8 mouse cellular contexts compared by ENCODE assay signal in genomic region chr9:35166144-35166797, GRCm38 (mm10). TPM values are rescaled to one million over a fixed set of nuclear protein-coding genes. Genes with fewer than 3 reads are reported as not detected.
DNase-seq lines count a peak whose midpoint lies in the region; ATAC-seq and TF ChIP-seq lines count a peak whose summit lies in the region.

No protein-coding gene starts in this region.

- H3K79me2 ChIP-seq in liver, adult 2 months (ENCODE audit: control insufficient read depth, insufficient read depth, low read length) = peaks cover 3% of the 10 kb centered on the region; the same call in 1 of the 2 replicates

- DNase-seq in frontal cortex, postnatal 10 days (ENCODE audit: low spot score in 2 of 2) = no peak
- peak; percentile 41 for DNase-seq in R1 (ENCODE audit: low read depth, low spot score)
- DNase-seq in forebrain, postnatal 0 days = peak; percentile 70
- DNase-seq in liver, adult 2 months (ENCODE audit: extremely low read depth, low read depth, low spot score) = peak; percentile 75
- no peak for DNase-seq in right cerebral cortex, postnatal 36 days (ENCODE audit: low spot score in 2 of 2)
- no peak for DNase-seq in urinary bladder, adult 2 months (ENCODE audit: low spot score)

- no peaks in the 10 kb centered on the region for H3K4me1 ChIP-seq in forebrain, postnatal 0 days (ENCODE audit: insufficient read depth)
- H3K4me1 ChIP-seq in liver, adult 2 months (ENCODE audit: control insufficient read depth, insufficient read depth, low read length) = peaks cover 37% of the 10 kb centered on the region
- H3K4me1 ChIP-seq in neural tube, embryonic 12.5 days = peaks cover 9% of the 10 kb centered on the region; the same call in 1 of the 2 replicates

- H3K4me2 ChIP-seq in forebrain, postnatal 0 days (ENCODE audit: low read depth) = no peak overlapping the region
- H3K4me2 ChIP-seq in neural tube, embryonic 12.5 days (replicated peaks) = no peak overlapping the region

- no peak overlapping the region for H3K27ac ChIP-seq in forebrain, postnatal 0 days (ENCODE audit: low read depth, low read length)
- peak overlapping the region; percentile 82 for H3K27ac ChIP-seq in liver, adult 2 months (replicated peaks; ENCODE audit: insufficient read depth, low read depth, low read length)
- H3K27ac ChIP-seq in neural tube, embryonic 12.5 days = no peak overlapping the region

- 11% methylated on average over 3 of the region's 3 CpGs for WGBS in forebrain, postnatal 0 days
- WGBS in liver, adult 2 months = 4% methylated on average over 3 of the region's 3 CpGs
- WGBS in neural tube, embryonic 12.5 days = 40% methylated on average over 3 of the region's 3 CpGs

- no peak overlapping the region for H3K4me3 ChIP-seq in forebrain, postnatal 0 days (ENCODE audit: low read depth, low read length)
- no peak overlapping the region for H3K4me3 ChIP-seq in liver, adult 2 months (ENCODE audit: insufficient read depth, low read depth, low read length)
- H3K4me3 ChIP-seq in neural tube, embryonic 12.5 days = no peak overlapping the region

- no peaks in the 10 kb centered on the region for H3K27me3 ChIP-seq in forebrain, postnatal 0 days (ENCODE audit: insufficient read depth, low read length)
- H3K27me3 ChIP-seq in liver, adult 2 months (ENCODE audit: control insufficient read depth, insufficient read depth, low read length) = no peaks in the 10 kb centered on the region
- no peaks in the 10 kb centered on the region for H3K27me3 ChIP-seq in neural tube, embryonic 12.5 days (replicated peaks)

- TF ChIP-seq POLR2A in liver, adult 2 months (IDR thresholded peaks at IDR 0.05; ENCODE audit: extremely low read depth, insufficient read depth, low read length) = no peak

- peak; percentile 75 for ATAC-seq in frontal cortex, adult (ENCODE audit: low TSS enrichment)
- ATAC-seq in forebrain, postnatal 0 days = peak; percentile 74; the same call in 1 of the 2 replicates
- ATAC-seq in neural tube, embryonic 12.5 days (ENCODE audit: low FRiP score, low read depth) = peak; percentile 42; the same call in 1 of the 2 replicates

- TF ChIP-seq CTCF in forebrain, postnatal 0 days (IDR thresholded peaks at IDR 0.05; ENCODE audit: low read depth) = peak; percentile 78
- peak; percentile 45; the same call in 1 of the 2 replicates for TF ChIP-seq CTCF in liver, adult 2 months (IDR thresholded peaks at IDR 0.05; ENCODE audit: low read depth, low read length)

- H3K9me3 ChIP-seq in forebrain, postnatal 0 days (ENCODE audit: low read length) = no peaks in the 10 kb centered on the region
- no peaks in the 10 kb centered on the region for H3K9me3 ChIP-seq in neural tube, embryonic 12.5 days

- H3K36me3 ChIP-seq in forebrain, postnatal 0 days (ENCODE audit: insufficient read depth) = peaks cover 13% of the 10 kb centered on the region
- peaks cover 6% of the 10 kb centered on the region for H3K36me3 ChIP-seq in liver, adult 2 months (ENCODE audit: control insufficient read depth, insufficient read depth, low read length)
- H3K36me3 ChIP-seq in neural tube, embryonic 12.5 days = peaks cover 13% of the 10 kb centered on the region

- no peak overlapping the region for H3K9ac ChIP-seq in forebrain, postnatal 0 days
- peak overlapping the region; percentile 59; the same call in 1 of the 2 replicates for H3K9ac ChIP-seq in liver, adult 2 months (ENCODE audit: low read depth, low read length)
- no peak overlapping the region for H3K9ac ChIP-seq in neural tube, embryonic 12.5 days

RNA-seq across cellular contexts. Expression of gene Dcps, which starts 9.6 kb away (rescaled TPM):
- total RNA-seq in forebrain, postnatal 0 days (2014; rRNA removed) = 48.5 and 61.6 TPM in 2 replicates
- polyA plus RNA-seq in forebrain, postnatal 0 days (2015; fragmentation: Nextera tagmentation; extraction: Ambion mirVana) = 63.5 and 63.6 TPM in 2 replicates
- total RNA-seq in liver, adult 2 months (2014; rRNA removed) = 21.0 and 21.2 TPM in 2 replicates
- polyA plus RNA-seq in liver, adult 2 months (2012; rRNA removed) = 24.0 and 27.4 TPM in 2 replicates
- polyA plus RNA-seq in neural tube, embryonic 12.5 days (2016; fragmentation: Nextera tagmentation; extraction: Ambion mirVana) = 71.7 and 83.2 TPM in 2 replicates
- polyA plus RNA-seq in urinary bladder, adult 2 months (2012; rRNA removed) = 26.3 and 33.1 TPM in 2 replicates

RNA-seq across cellular contexts. Expression of gene Srpr, which starts 33.7 kb away (rescaled TPM):
- 31.0 and 37.6 TPM in 2 replicates for total RNA-seq in forebrain, postnatal 0 days (2014; rRNA removed)
- polyA plus RNA-seq in forebrain, postnatal 0 days (2015; fragmentation: Nextera tagmentation; extraction: Ambion mirVana) = 40.1 and 45.7 TPM in 2 replicates
- 55.2 and 75.4 TPM in 2 replicates for total RNA-seq in liver, adult 2 months (2014; rRNA removed)
- 88.5 and 91.0 TPM in 2 replicates for polyA plus RNA-seq in liver, adult 2 months (2012; rRNA removed)
- 78.0 and 79.1 TPM in 2 replicates for polyA plus RNA-seq in neural tube, embryonic 12.5 days (2016; fragmentation: Nextera tagmentation; extraction: Ambion mirVana)
- polyA plus RNA-seq in urinary bladder, adult 2 months (2012; rRNA removed) = 75.8 and 86.4 TPM in 2 replicates

RNA-seq across cellular contexts. Expression of gene Tirap, which starts 33.8 kb away (rescaled TPM):
- total RNA-seq in forebrain, postnatal 0 days (2014; rRNA removed) = 1.7 and 2.0 TPM in 2 replicates
- 1.5 and 2.1 TPM in 2 replicates for polyA plus RNA-seq in forebrain, postnatal 0 days (2015; fragmentation: Nextera tagmentation; extraction: Ambion mirVana)
- total RNA-seq in liver, adult 2 months (2014; rRNA removed) = 12.3 and 13.3 TPM in 2 replicates
- polyA plus RNA-seq in liver, adult 2 months (2012; rRNA removed) = 23.6 and 24.2 TPM in 2 replicates
- polyA plus RNA-seq in neural tube, embryonic 12.5 days (2016; fragmentation: Nextera tagmentation; extraction: Ambion mirVana) = 9.7 and 10.5 TPM in 2 replicates
- polyA plus RNA-seq in urinary bladder, adult 2 months (2012; rRNA removed) = 13.1 and 15.6 TPM in 2 replicates

RNA-seq across cellular contexts. Expression of gene Foxred1, which starts 44.6 kb away (rescaled TPM):
- total RNA-seq in forebrain, postnatal 0 days (2014; rRNA removed) = 38.1 and 42.3 TPM in 2 replicates
- 32.0 and 40.8 TPM in 2 replicates for polyA plus RNA-seq in forebrain, postnatal 0 days (2015; fragmentation: Nextera tagmentation; extraction: Ambion mirVana)
- total RNA-seq in liver, adult 2 months (2014; rRNA removed) = 27.6 and 31.8 TPM in 2 replicates
- polyA plus RNA-seq in liver, adult 2 months (2012; rRNA removed) = 21.6 and 28.9 TPM in 2 replicates
- polyA plus RNA-seq in neural tube, embryonic 12.5 days (2016; fragmentation: Nextera tagmentation; extraction: Ambion mirVana) = 49.2 and 50.1 TPM in 2 replicates
- polyA plus RNA-seq in urinary bladder, adult 2 months (2012; rRNA removed) = 38.4 and 46.4 TPM in 2 replicates

RNA-seq across cellular contexts. Expression of gene St3gal4, which starts 47.2 kb away (rescaled TPM):
- 22.6 and 23.5 TPM in 2 replicates for total RNA-seq in forebrain, postnatal 0 days (2014; rRNA removed)
- polyA plus RNA-seq in forebrain, postnatal 0 days (2015; fragmentation: Nextera tagmentation; extraction: Ambion mirVana) = 16.1 and 18.2 TPM in 2 replicates
- total RNA-seq in liver, adult 2 months (2014; rRNA removed) = 72.2 and 74.6 TPM in 2 replicates
- polyA plus RNA-seq in liver, adult 2 months (2012; rRNA removed) = 26.5 TPM in 2 replicates
- polyA plus RNA-seq in neural tube, embryonic 12.5 days (2016; fragmentation: Nextera tagmentation; extraction: Ambion mirVana) = 11.5 and 11.8 TPM in 2 replicates
- polyA plus RNA-seq in urinary bladder, adult 2 months (2012; rRNA removed) = 5.1 and 11.2 TPM in 2 replicates

Comparison
In these comparisons a context has a peak if more than half of its experiments do, and no peak if none do; other contexts are left out.
1. DNase-seq: peak in R1 (single experiment), forebrain, postnatal 0 days (single experiment) and liver, adult 2 months (single experiment); none in frontal cortex, postnatal 10 days (0 of 2), right cerebral cortex, postnatal 36 days (0 of 2) and urinary bladder, adult 2 months (single experiment).
2. Peak in every context shown above with its lines, with median percentiles within 50 percentile points of each other: ATAC-seq.